Mouse (Mus musculus) forelimb bud, embryonic 11.5 days (tissue): ENCODE measurements at regions not wholly inside any gene's neighbourhood (a gene's known extent, or its start where the extent isn't known, plus 50 kb on each side); places are given as distances from the start of the nearest gene placed in this dataset.

Experiments used
- DNase-seq: peaks from one replicate; pipeline ENCODE4 v3.0.0-alpha.2; 2012; ENCODE audit warnings: low read depth, low spot score

- no peak for DNase-seq
Observed at GRCm38 (mm10) chr1:64209131-64209530, 87.0 kb upstream of the Klf7 start.

GRCm38 (mm10) chr1:64200387-64201023 lies 78.4 kb upstream of the Klf7 start:
- DNase-seq: no peak

- DNase-seq: no peak
Observed at GRCm38 (mm10) chr1:64198781-64199180, 76.7 kb upstream of the Klf7 start.

- DNase-seq: no peak
Observed at GRCm38 (mm10) chr1:64198322-64198721, 76.2 kb upstream of the Klf7 start.

- DNase-seq: no peak
Observed at GRCm38 (mm10) chr1:64195970-64196491, 73.9 kb upstream of the Klf7 start.

- DNase-seq: no peak
Observed at GRCm38 (mm10) chr1:64195294-64195693, 73.2 kb upstream of the Klf7 start.

- DNase-seq: no peak
Observed at GRCm38 (mm10) chr1:64193150-64193838, 71.2 kb upstream of the Klf7 start.

GRCm38 (mm10) chr1:64192736-64193135 lies 70.7 kb upstream of the Klf7 start:
- no peak for DNase-seq

- DNase-seq: no peak
Observed at GRCm38 (mm10) chr1:64191242-64192220, 69.4 kb upstream of the Klf7 start.

- DNase-seq: no peak
Observed at GRCm38 (mm10) chr1:64190705-64191104, 68.6 kb upstream of the Klf7 start.

- DNase-seq: no peak
Observed at GRCm38 (mm10) chr1:64190097-64190496, 68.0 kb upstream of the Klf7 start.

GRCm38 (mm10) chr1:64189471-64189870 lies 67.4 kb upstream of the Klf7 start:
- DNase-seq: no peak

- DNase-seq: no peak
Observed at GRCm38 (mm10) chr1:64187796-64188513, 65.9 kb upstream of the Klf7 start.

GRCm38 (mm10) chr1:64173708-64174107 lies 51.6 kb upstream of the Klf7 start:
- no peak for DNase-seq

GRCm38 (mm10) chr1:64172122-64172521 lies 50.0 kb upstream of the Klf7 start:
- no peak for DNase-seq
